Mouse (Mus musculus) spleen, postnatal 14 days (tissue): ENCODE results near the gene Sirpa.

Experiments used
- DNase-seq, 2 experiments: peaks; one replicate each; pipeline ENCODE4 v3.0.0; 2021 to 2022; ENCODE audit warnings: low spot score in 2 of 2

The Sirpa gene

DNA sequence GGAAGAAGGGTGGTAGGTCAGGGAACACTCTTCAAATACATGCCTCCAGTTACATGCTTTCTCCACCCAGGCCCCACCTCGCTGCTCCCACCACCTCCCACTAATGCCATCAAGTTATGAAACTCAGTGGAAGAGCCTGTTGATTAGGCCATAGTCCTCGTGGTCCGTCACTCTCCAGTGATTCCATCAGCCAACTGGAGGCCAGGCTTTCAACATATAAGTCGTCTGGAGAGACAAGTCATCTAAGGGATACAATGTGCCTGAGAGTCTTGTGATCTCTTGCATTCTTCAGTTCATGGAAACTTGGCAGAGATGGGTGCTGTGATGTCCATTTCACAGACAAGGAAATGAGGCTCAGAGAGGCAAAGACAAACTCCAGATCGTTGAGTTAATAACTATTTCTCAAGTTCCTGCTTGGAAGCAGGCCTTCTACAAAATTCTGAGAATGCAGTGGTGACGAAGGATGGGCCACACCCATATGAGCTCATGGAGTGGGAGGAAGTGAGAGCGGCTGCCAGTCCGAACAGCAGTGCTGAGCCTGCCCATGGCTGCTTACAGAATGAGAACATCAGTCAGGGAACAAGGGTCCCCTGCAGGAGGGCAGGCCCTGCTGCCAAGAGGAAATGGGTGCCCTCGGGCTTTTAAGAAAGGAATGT is 40.6 kb downstream of the Sirpa start:
- peak; percentile 7 to 10 for DNase-seq

DNA sequence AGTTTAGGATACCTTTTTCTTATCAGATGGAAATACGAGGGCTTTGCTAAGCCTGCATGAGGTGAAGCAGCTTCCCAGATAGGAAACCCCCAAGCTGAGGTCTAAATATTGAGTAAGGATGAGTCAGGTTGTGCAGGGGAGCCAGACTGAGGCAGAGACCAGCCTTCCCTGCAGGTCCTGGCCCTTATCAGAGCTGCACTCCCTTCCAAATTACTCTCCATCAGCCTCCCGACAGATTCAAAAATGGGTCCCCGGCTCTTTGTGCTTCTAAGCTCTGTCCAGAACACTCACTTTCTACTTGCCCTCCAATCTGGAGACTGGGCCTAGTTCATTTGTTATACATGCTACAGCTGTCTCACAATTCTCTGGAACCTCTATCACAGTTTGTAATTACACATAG is 41.3 kb downstream of the Sirpa start:
- peak in 1 of 2 experiments; percentile 2 for DNase-seq

- DNase-seq = no peak
These were observed 60.0 kb downstream of the Sirpa start for GRCm38 (mm10) chr2:129652616-129653015.

GRCm38 (mm10) chr2:129653632-129654031 is 61.0 kb downstream of the Sirpa start:
- no peak for DNase-seq

DNA sequence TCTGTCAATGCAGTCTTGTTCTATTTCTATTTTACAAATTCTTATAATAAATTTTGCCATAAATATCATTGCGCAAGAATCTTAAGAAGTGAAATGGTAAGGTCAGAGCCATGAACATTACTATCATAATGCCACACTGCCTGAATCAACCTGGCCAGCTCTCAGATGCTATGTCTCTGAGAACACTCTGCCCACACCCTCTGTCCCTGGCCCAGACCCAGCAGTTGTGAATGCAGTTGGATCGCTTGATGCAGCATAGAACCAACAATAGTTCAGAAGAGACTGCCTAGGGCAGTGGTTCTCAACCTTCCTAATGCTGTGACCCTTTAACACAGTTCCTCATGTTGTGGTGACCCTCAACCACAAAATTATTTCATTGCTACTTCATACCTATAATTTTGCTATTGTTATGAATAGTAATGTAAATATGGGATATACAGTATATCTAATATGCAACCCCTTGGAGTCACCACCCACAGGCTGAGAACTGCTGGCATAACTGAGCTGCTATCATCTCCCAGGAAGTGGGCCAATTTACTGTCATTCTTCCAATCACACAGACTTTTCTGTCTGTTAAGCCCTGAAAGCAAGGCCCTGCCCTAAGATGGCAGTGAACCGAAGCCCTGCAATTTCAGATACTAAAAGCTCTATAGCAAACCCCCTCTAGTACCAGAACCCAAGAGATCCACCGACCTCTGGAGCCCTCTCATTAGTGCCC is 61.8 kb downstream of the Sirpa start:
- DNase-seq = no peak

DNA sequence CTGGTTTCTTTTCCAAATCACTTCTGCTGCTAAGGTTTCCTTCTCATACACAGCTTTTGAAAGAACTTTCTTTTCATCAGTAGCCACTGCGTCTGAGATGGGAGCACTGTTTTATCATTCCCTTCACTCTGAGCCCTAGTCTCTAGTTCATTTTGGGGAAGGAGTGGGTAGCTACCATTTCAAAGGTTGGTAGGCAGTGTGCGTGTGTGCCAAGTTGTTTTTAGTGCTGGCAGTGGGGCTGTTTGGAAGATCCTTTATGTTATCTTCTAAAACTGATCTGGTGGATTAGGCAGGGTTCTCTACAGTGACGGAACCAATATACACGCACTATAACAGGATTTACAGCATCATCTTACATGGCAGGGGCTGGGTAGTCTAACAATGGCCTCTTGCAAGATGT is 62.4 kb downstream of the Sirpa start:
- DNase-seq = no peak

DNA sequence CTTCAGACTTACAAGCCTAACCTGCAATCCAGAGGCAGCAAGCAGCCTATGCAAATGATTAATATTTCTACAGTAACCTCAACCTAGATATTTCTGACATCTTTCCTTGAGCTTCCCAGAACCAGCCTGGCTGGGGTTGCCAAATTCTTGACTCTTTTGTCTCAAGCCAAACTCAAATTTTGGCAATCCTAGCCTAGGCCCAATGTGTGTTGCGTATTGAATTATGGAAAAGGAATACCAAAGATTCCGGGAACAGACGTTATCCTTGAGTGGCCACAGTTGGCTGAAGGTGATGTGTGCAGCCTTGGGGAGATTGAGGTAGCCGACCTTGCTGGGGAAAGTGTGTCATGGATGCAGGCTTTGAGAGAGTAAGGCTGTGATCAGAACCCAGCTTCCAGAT is 66.2 kb downstream of the Sirpa start:
- DNase-seq = no peak

DNA sequence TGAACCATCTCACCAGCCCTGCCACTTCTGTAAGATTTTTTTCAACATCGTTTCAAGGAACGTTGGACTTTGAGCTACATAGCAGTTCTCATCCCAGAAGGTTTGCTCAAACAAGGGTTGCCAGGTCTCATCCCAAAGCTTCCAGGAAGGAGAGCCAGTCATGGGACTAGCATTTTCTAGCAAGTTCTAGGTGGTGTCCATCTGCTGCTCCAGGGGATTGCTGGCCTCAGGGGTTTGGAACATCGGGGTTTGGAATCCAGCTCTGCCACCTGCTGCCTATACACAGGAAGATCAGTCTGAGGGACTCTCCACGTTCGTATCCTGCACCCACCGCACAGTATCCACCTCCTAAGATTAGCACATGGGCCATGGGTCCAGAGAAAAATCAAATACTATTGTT is 67.4 kb downstream of the Sirpa start:
- DNase-seq = no peak

DNA sequence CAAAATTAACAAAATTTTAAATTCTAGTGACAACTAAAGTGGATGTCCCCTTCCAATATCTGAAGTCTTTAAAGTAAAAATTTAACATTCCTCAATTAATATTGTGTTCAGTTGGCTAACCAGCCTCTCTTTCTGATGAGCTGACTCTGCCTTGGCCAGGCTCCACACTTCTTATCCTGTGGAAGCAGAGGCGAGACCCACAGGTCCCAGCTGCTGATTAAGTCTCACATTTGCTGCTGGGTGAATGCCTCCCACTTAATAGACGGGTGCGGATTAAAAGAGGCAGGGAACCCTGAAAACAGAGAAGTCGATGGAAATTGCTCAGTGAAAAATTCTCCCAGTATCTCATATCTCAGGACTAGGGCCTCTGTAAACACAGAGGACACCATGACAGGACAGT is 69.8 kb downstream of the Sirpa start:
- peak in 1 of 2 experiments; percentile 18 for DNase-seq

DNA sequence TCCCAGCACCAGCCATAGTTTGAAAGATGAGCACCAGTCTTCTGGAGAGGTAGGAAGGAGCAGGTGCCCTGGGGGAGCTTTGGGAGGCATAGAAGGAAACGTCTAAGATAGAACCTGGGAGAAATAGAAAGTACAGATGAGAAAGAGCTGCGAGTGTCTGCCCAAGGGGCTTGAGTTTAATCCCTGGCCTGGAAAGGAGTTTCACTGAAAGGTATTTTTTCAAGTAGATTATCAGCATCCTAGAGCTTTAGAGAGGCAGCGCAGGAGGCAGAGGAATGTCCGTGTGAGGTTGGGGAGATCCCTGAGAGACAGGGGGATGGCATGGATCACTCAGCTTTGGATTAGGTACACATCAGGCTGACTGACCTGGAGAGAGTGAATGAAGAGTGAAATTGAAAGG is 79.3 kb downstream of the Sirpa start:
- DNase-seq = no peak

- DNase-seq = peak; percentile 65 to 77
These were observed 82.5 kb downstream of the Sirpa start for GRCm38 (mm10) chr2:129674935-129675634.

- DNase-seq = no peak
These were observed 85.0 kb downstream of the Sirpa start for GRCm38 (mm10) chr2:129677664-129678063.

DNA sequence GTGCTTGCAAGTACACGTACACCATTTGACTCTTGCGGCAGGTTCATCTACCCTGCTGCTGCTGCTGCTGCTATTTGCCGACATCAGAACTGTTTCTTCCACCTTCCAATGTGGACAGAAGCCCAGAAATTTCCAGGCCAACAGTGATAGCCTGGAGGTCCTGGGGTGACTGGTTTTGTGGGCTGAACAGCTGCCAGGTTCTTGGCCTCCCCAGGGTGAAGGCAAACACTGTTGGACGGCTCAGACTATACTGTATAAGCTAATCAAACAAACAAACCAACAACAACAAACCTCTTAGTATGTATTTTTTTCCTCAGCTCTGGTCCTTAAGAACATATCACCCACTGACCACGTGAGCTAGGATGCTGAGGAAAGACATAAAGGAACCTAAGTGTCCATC is 86.4 kb downstream of the Sirpa start:
- no peak for DNase-seq

- no peak for DNase-seq
These were observed 87.6 kb downstream of the Sirpa start for GRCm38 (mm10) chr2:129680236-129680635.
